19 mouse cellular contexts compared by ENCODE assay signal in the genomic region with DNA sequence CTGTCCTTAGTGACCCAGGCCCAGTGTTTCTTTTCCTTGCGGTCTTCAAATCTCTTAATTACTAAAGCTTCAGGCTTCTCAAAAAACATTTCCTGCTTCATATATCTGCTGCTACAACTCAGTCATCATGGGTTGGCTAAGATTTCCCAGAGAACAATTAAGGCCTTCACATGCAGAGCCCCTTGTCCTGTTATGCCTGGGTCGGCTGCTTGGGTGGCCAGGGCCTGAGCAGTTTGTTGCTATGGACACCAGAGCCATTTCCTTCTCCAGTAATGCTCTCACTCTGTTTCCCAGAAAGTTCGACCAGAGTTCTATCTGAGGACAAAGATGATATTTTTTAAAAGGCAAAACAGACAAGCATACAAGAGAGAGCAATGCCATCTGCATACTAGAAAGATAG. TPM values are rescaled to one million over a fixed set of nuclear protein-coding genes. Genes with fewer than 3 reads are reported as not detected.
DNase-seq lines count a peak whose midpoint lies in the region; ATAC-seq and TF ChIP-seq lines count a peak whose summit lies in the region.
"Had no signal": no experiment of that assay in that cellular context is flagged by ENCODE, and none has a peak within 500 bp of the region (broad histone marks: within the 10 kb centered on the region; RNA-seq: fewer than 3 reads in every experiment).

No protein-coding gene starts in this region.

- no peak overlapping the region for H3K9ac ChIP-seq in hindbrain, postnatal 0 days (replicated peaks; ENCODE audit: low read length)
- no peak overlapping the region for H3K9ac ChIP-seq in liver, adult 2 months (ENCODE audit: low read depth, low read length)
- no peak overlapping the region for H3K9ac ChIP-seq in liver, embryonic 12.5 days
- no peak overlapping the region for H3K9ac ChIP-seq in embryonic facial prominence, embryonic 14.5 days (ENCODE audit: low read depth, low read length)
- no peak overlapping the region for H3K9ac ChIP-seq in stomach, embryonic 15.5 days
- H3K9ac ChIP-seq: embryonic facial prominence, embryonic 15.5 days; hindbrain, embryonic 15.5 days; limb, embryonic 12.5 days; lung, embryonic 15.5 days; midbrain, embryonic 13.5 days had no signal

- no peak for DNase-seq in hindbrain, postnatal 0 days (ENCODE audit: low spot score)
- no peak for DNase-seq in hindbrain, embryonic 10.5 days (ENCODE audit: low spot score)
- no peak for DNase-seq in liver, adult 2 months (ENCODE audit: extremely low read depth, low read depth, low spot score)
- DNase-seq in embryonic facial prominence, embryonic 14.5 days (ENCODE audit: low spot score) = peak; percentile 10
- no peak for DNase-seq in ovary, postnatal 10 days (ENCODE audit: low spot score)
- DNase-seq: adrenal gland, adult 8-10 months; cerebellum, postnatal 14 days; gastrocnemius, postnatal 36 days; right cerebral cortex, adult 18-20 months; thymus, postnatal 36 days had no signal

- H3K27ac ChIP-seq in hindbrain, postnatal 0 days = no peak overlapping the region
- no peak overlapping the region for H3K27ac ChIP-seq in hindbrain, embryonic 10.5 days
- peak overlapping the region; percentile 85 for H3K27ac ChIP-seq in liver, adult 2 months (replicated peaks; ENCODE audit: insufficient read depth, low read depth, low read length)
- no peak overlapping the region for H3K27ac ChIP-seq in liver, embryonic 12.5 days
- H3K27ac ChIP-seq in embryonic facial prominence, embryonic 14.5 days (replicated peaks; ENCODE audit: low read depth, low read length) = no peak overlapping the region
- peak overlapping the region; percentile 31; the same call in 1 of the 2 replicates for H3K27ac ChIP-seq in stomach, embryonic 15.5 days
- H3K27ac ChIP-seq: embryonic facial prominence, embryonic 15.5 days; forebrain, embryonic 10.5 days; hindbrain, embryonic 15.5 days; limb, embryonic 12.5 days; lung, embryonic 15.5 days; midbrain, embryonic 13.5 days had no signal

- ATAC-seq in hindbrain, postnatal 0 days = 0 out of 2 replicates have a peak, but pooled peaks have one; percentile 55
- no peak for ATAC-seq in liver, embryonic 12.5 days
- ATAC-seq in embryonic facial prominence, embryonic 14.5 days (ENCODE audit: low read depth) = no peak
- no peak for ATAC-seq in stomach, embryonic 15.5 days (ENCODE audit: insufficient read depth, low FRiP score, low read depth)
- ATAC-seq: midbrain, embryonic 13.5 days had no signal

- no peak for TF ChIP-seq POLR2A in liver, adult 2 months (IDR thresholded peaks at IDR 0.05; ENCODE audit: extremely low read depth, insufficient read depth, low read length)

- no peak overlapping the region for H3K4me3 ChIP-seq in hindbrain, postnatal 0 days (ENCODE audit: low read length)
- no peak overlapping the region for H3K4me3 ChIP-seq in hindbrain, embryonic 10.5 days
- H3K4me3 ChIP-seq in liver, adult 2 months (ENCODE audit: insufficient read depth, low read depth, low read length) = no peak overlapping the region
- H3K4me3 ChIP-seq in liver, embryonic 12.5 days = no peak overlapping the region
- H3K4me3 ChIP-seq in embryonic facial prominence, embryonic 14.5 days (ENCODE audit: low read depth, low read length) = no peak overlapping the region
- no peak overlapping the region for H3K4me3 ChIP-seq in stomach, embryonic 15.5 days (replicated peaks)
- H3K4me3 ChIP-seq: embryonic facial prominence, embryonic 15.5 days; forebrain, embryonic 10.5 days; hindbrain, embryonic 15.5 days; limb, embryonic 12.5 days; lung, embryonic 15.5 days; midbrain, embryonic 13.5 days had no signal

- no peaks in the 10 kb centered on the region for H3K79me2 ChIP-seq in liver, adult 2 months (ENCODE audit: control insufficient read depth, insufficient read depth, low read length)

- WGBS in hindbrain, postnatal 0 days = 35% methylated on average over 3 of the region's 3 CpGs
- WGBS in hindbrain, embryonic 10.5 days = 52% methylated on average over 3 of the region's 3 CpGs
- WGBS in liver, adult 2 months = 51% methylated on average over 3 of the region's 3 CpGs
- 75% methylated on average over 3 of the region's 3 CpGs for WGBS in liver, embryonic 12.5 days (ENCODE audit: insufficient replicate concordance)
- 41% methylated on average over 3 of the region's 3 CpGs for WGBS in embryonic facial prominence, embryonic 14.5 days
- 52% methylated on average over 3 of the region's 3 CpGs for WGBS in stomach, embryonic 15.5 days

- H3K4me2 ChIP-seq in hindbrain, postnatal 0 days (ENCODE audit: low read depth, low read length) = no peak overlapping the region
- H3K4me2 ChIP-seq in liver, embryonic 12.5 days = no peak overlapping the region
- no peak overlapping the region for H3K4me2 ChIP-seq in embryonic facial prominence, embryonic 14.5 days (ENCODE audit: low read depth, low read length)
- no peak overlapping the region for H3K4me2 ChIP-seq in stomach, embryonic 15.5 days
- H3K4me2 ChIP-seq: embryonic facial prominence, embryonic 15.5 days; hindbrain, embryonic 15.5 days; limb, embryonic 12.5 days; lung, embryonic 15.5 days; midbrain, embryonic 13.5 days had no signal

- H3K4me1 ChIP-seq in hindbrain, postnatal 0 days (ENCODE audit: insufficient read depth, low read length) = no peaks in the 10 kb centered on the region
- H3K4me1 ChIP-seq in hindbrain, embryonic 10.5 days (replicated peaks) = peaks cover 5% of the 10 kb centered on the region; the same call in 1 of the 2 replicates
- H3K4me1 ChIP-seq in liver, adult 2 months (ENCODE audit: control insufficient read depth, insufficient read depth, low read length) = peaks cover 9% of the 10 kb centered on the region
- H3K4me1 ChIP-seq in liver, embryonic 12.5 days = no peaks in the 10 kb centered on the region
- no peaks in the 10 kb centered on the region for H3K4me1 ChIP-seq in embryonic facial prominence, embryonic 14.5 days (ENCODE audit: control insufficient read depth, insufficient read depth, low read length)
- H3K4me1 ChIP-seq in stomach, embryonic 15.5 days = no peaks in the 10 kb centered on the region
- H3K4me1 ChIP-seq: embryonic facial prominence, embryonic 15.5 days; forebrain, embryonic 10.5 days; hindbrain, embryonic 15.5 days; lung, embryonic 15.5 days; midbrain, embryonic 13.5 days had no signal

- H3K36me3 ChIP-seq in hindbrain, postnatal 0 days (ENCODE audit: insufficient read depth, low read length) = peaks cover 21% of the 10 kb centered on the region; the same call in 1 of the 2 replicates
- H3K36me3 ChIP-seq in hindbrain, embryonic 10.5 days = peaks cover 27% of the 10 kb centered on the region; the same call in 1 of the 2 replicates
- H3K36me3 ChIP-seq in liver, adult 2 months (ENCODE audit: control insufficient read depth, insufficient read depth, low read length) = peaks cover 3% of the 10 kb centered on the region; the same call in 1 of the 2 replicates
- peaks cover 67% of the 10 kb centered on the region for H3K36me3 ChIP-seq in liver, embryonic 12.5 days
- peaks cover 22% of the 10 kb centered on the region for H3K36me3 ChIP-seq in embryonic facial prominence, embryonic 14.5 days (ENCODE audit: control insufficient read depth, insufficient read depth, low read length)
- H3K36me3 ChIP-seq in stomach, embryonic 15.5 days = no peaks in the 10 kb centered on the region
- H3K36me3 ChIP-seq: embryonic facial prominence, embryonic 15.5 days; lung, embryonic 15.5 days had no signal

- TF ChIP-seq CTCF in hindbrain, postnatal 0 days (IDR thresholded peaks at IDR 0.05; ENCODE audit: low read depth) = no peak
- TF ChIP-seq CTCF in liver, adult 2 months (IDR thresholded peaks at IDR 0.05; ENCODE audit: low read depth, low read length) = no peak

- no peaks in the 10 kb centered on the region for H3K27me3 ChIP-seq in hindbrain, postnatal 0 days (ENCODE audit: insufficient read depth, low read length)
- no peaks in the 10 kb centered on the region for H3K27me3 ChIP-seq in hindbrain, embryonic 10.5 days (ENCODE audit: insufficient read depth, poor library complexity, severe bottlenecking)
- no peaks in the 10 kb centered on the region for H3K27me3 ChIP-seq in liver, adult 2 months (ENCODE audit: control insufficient read depth, insufficient read depth, low read length)
- no peaks in the 10 kb centered on the region for H3K27me3 ChIP-seq in liver, embryonic 12.5 days (replicated peaks)
- no peaks in the 10 kb centered on the region for H3K27me3 ChIP-seq in embryonic facial prominence, embryonic 14.5 days (replicated peaks; ENCODE audit: control insufficient read depth, insufficient read depth, low read length)
- H3K27me3 ChIP-seq in stomach, embryonic 15.5 days (replicated peaks) = no peaks in the 10 kb centered on the region
- H3K27me3 ChIP-seq: CH12.LX; embryonic facial prominence, embryonic 15.5 days; hindbrain, embryonic 15.5 days; limb, embryonic 12.5 days; lung, embryonic 15.5 days; midbrain, embryonic 13.5 days had no signal

- no peaks in the 10 kb centered on the region for H3K9me3 ChIP-seq in hindbrain, postnatal 0 days (ENCODE audit: low read length)
- H3K9me3 ChIP-seq in hindbrain, embryonic 10.5 days = no peaks in the 10 kb centered on the region
- no peaks in the 10 kb centered on the region for H3K9me3 ChIP-seq in liver, embryonic 12.5 days (replicated peaks)
- no peaks in the 10 kb centered on the region for H3K9me3 ChIP-seq in embryonic facial prominence, embryonic 14.5 days (ENCODE audit: control insufficient read depth, low read length)
- no peaks in the 10 kb centered on the region for H3K9me3 ChIP-seq in stomach, embryonic 15.5 days
- H3K9me3 ChIP-seq: embryonic facial prominence, embryonic 15.5 days; forebrain, embryonic 10.5 days; hindbrain, embryonic 15.5 days; limb, embryonic 12.5 days; lung, embryonic 15.5 days; midbrain, embryonic 13.5 days had no signal

RNA-seq across cellular contexts. Expression of gene Sh3yl1, which starts 32.7 kb away (rescaled TPM):
- 10.8 and 13.8 TPM in 2 replicates for total RNA-seq in hindbrain, postnatal 0 days (2014; rRNA removed)
- polyA plus RNA-seq in hindbrain, postnatal 0 days (2015; fragmentation: Nextera tagmentation; extraction: Ambion mirVana) = 42.4 and 43.1 TPM in 2 replicates
- polyA plus RNA-seq in hindbrain, embryonic 10.5 days (2016; fragmentation: Nextera tagmentation; extraction: Ambion mirVana) = 18.5 and 21.1 TPM in 2 replicates
- 4.2 TPM in 2 replicates for total RNA-seq in liver, adult 2 months (2014; rRNA removed)
- 4.1 and 5.2 TPM in 2 replicates for polyA plus RNA-seq in liver, adult 2 months (2012; rRNA removed)
- 36.0 and 38.4 TPM in 2 replicates for polyA plus RNA-seq in liver, embryonic 12.5 days (2016; fragmentation: Nextera tagmentation; extraction: Ambion mirVana)
- 9.9 and 11.9 TPM in 2 replicates for polyA plus RNA-seq in embryonic facial prominence, embryonic 14.5 days (2014; fragmentation: Nextera tagmentation; extraction: Ambion mirVana)
- 25.7 and 28.4 TPM in 2 replicates for polyA plus RNA-seq in stomach, embryonic 15.5 days (2015; fragmentation: Nextera tagmentation; extraction: Ambion mirVana)

RNA-seq across cellular contexts. Expression of gene Acp1, which starts 32.8 kb away (rescaled TPM):
- total RNA-seq in hindbrain, postnatal 0 days (2014; rRNA removed) = 29.7 and 40.0 TPM in 2 replicates
- polyA plus RNA-seq in hindbrain, postnatal 0 days (2015; fragmentation: Nextera tagmentation; extraction: Ambion mirVana) = 132 and 135 TPM in 2 replicates
- 170 and 225 TPM in 2 replicates for polyA plus RNA-seq in hindbrain, embryonic 10.5 days (2016; fragmentation: Nextera tagmentation; extraction: Ambion mirVana)
- 64.8 and 75.0 TPM in 2 replicates for total RNA-seq in liver, adult 2 months (2014; rRNA removed)
- polyA plus RNA-seq in liver, adult 2 months (2012; rRNA removed) = 8.2 and 9.3 TPM in 2 replicates
- 299 and 326 TPM in 2 replicates for polyA plus RNA-seq in liver, embryonic 12.5 days (2016; fragmentation: Nextera tagmentation; extraction: Ambion mirVana)
- polyA plus RNA-seq in embryonic facial prominence, embryonic 14.5 days (2014; fragmentation: Nextera tagmentation; extraction: Ambion mirVana) = 145 and 153 TPM in 2 replicates
- polyA plus RNA-seq in stomach, embryonic 15.5 days (2015; fragmentation: Nextera tagmentation; extraction: Ambion mirVana) = 151 and 164 TPM in 2 replicates

Comparison
In these comparisons a context has a peak if more than half of its experiments do, and no peak if none do; other contexts are left out.
1. H3K27ac ChIP-seq: peak in liver, adult 2 months (single experiment) and stomach, embryonic 15.5 days (single experiment); none in hindbrain, postnatal 0 days (single experiment), hindbrain, embryonic 10.5 days (single experiment), liver, embryonic 12.5 days (single experiment) and embryonic facial prominence, embryonic 14.5 days (single experiment).
2. RNA of gene Acp1, which starts 32.8 kb away (polyA plus RNA-seq): 299 to 326 TPM in liver, embryonic 12.5 days, 170 to 225 TPM in hindbrain, embryonic 10.5 days, 151 to 164 TPM in stomach, embryonic 15.5 days, 145 to 153 TPM in embryonic facial prominence, embryonic 14.5 days and 132 to 135 TPM in hindbrain, postnatal 0 days; 8.2 to 9.3 TPM in liver, adult 2 months; every median in the first group is over 10 times any median in the second.